17 mouse cellular contexts compared by ENCODE assay signal in genomic region chr12:29830571-29830970, GRCm38 (mm10).
"Had no signal": no experiment of that assay in that cellular context is flagged by ENCODE, and none has a peak within 500 bp of the region (broad histone marks: within the 10 kb centered on the region; RNA-seq: fewer than 3 reads in every experiment).

No protein-coding gene starts in this region.

- H3K27me3 ChIP-seq: lung, embryonic 15.5 days; megakaryocyte, embryonic 14.5 days; midbrain, embryonic 13.5 days; midbrain, embryonic 15.5 days; neural tube, embryonic 12.5 days; stomach, embryonic 15.5 days had no signal

- H3K36me3 ChIP-seq: lung, embryonic 15.5 days; neural tube, embryonic 12.5 days; stomach, embryonic 15.5 days had no signal

- H3K9ac ChIP-seq: lung, embryonic 15.5 days; midbrain, embryonic 13.5 days; midbrain, embryonic 15.5 days; neural tube, embryonic 12.5 days; stomach, embryonic 15.5 days had no signal

- ATAC-seq: lung, postnatal 0 days; midbrain, embryonic 13.5 days; midbrain, embryonic 15.5 days had no signal

- H3K4me1 ChIP-seq: lung, embryonic 15.5 days; megakaryocyte, embryonic 14.5 days; neural tube, embryonic 12.5 days; stomach, embryonic 15.5 days had no signal

- H3K4me3 ChIP-seq: lung, embryonic 15.5 days; megakaryocyte, embryonic 14.5 days; midbrain, embryonic 13.5 days; midbrain, embryonic 15.5 days; neural tube, embryonic 12.5 days; stomach, embryonic 15.5 days had no signal

- H3K4me2 ChIP-seq: lung, embryonic 15.5 days; midbrain, embryonic 11.5 days; midbrain, embryonic 13.5 days; midbrain, embryonic 15.5 days; neural tube, embryonic 12.5 days; stomach, embryonic 15.5 days had no signal

- H3K9me3 ChIP-seq: lung, embryonic 15.5 days; midbrain, embryonic 13.5 days; midbrain, embryonic 15.5 days; neural tube, embryonic 12.5 days; stomach, embryonic 15.5 days had no signal

- H3K27ac ChIP-seq: lung, embryonic 15.5 days; macrophage; midbrain, embryonic 13.5 days; midbrain, embryonic 15.5 days; neural tube, embryonic 12.5 days; stomach, embryonic 15.5 days; stomach, postnatal 0 days had no signal

- DNase-seq: lung, adult 2 months; lung, postnatal 14 days; lung, postnatal 36 days; right cerebral cortex, postnatal 14 days; thymus, adult 2 months; thymus, postnatal 25 days; thymus, postnatal 4 days had no signal
